In genomic region chr14:18574130-18574721, GRCm38 (mm10) we compare ENCODE assay signal across 11 mouse cellular contexts.
DNase-seq lines count a peak whose midpoint lies in the region; ATAC-seq and TF ChIP-seq lines count a peak whose summit lies in the region.
"Had no signal": no experiment of that assay in that cellular context is flagged by ENCODE, and none has a peak within 500 bp of the region (broad histone marks: within the 10 kb centered on the region; RNA-seq: fewer than 3 reads in every experiment).

No protein-coding gene starts in this region.

- no peak for DNase-seq in liver, embryonic 14.5 days (ENCODE audit: low read depth in 3 of 3, low spot score in 3 of 3)
- no peak for DNase-seq in spleen, postnatal 14 days (ENCODE audit: low spot score in 2 of 2)
- DNase-seq: gastrocnemius, adult 2 months; heart, postnatal 36 days; layer of hippocampus, postnatal 36 days had no signal

- H3K27ac ChIP-seq in liver, embryonic 14.5 days: no peak overlapping the region
- H3K27ac ChIP-seq in liver, embryonic 12.5 days: no peak overlapping the region
- H3K27ac ChIP-seq in forebrain, embryonic 13.5 days: no peak overlapping the region
- H3K27ac ChIP-seq in hindbrain, embryonic 13.5 days: no peak overlapping the region
- no peak overlapping the region for H3K27ac ChIP-seq in neural tube, embryonic 12.5 days
- H3K27ac ChIP-seq: gastrocnemius, adult 2 months; lung, embryonic 15.5 days had no signal

- H3K27me3 ChIP-seq in liver, embryonic 14.5 days (ENCODE audit: control insufficient read depth, insufficient read depth, low read length): no peaks in the 10 kb centered on the region
- H3K27me3 ChIP-seq in liver, embryonic 12.5 days (replicated peaks): no peaks in the 10 kb centered on the region
- H3K27me3 ChIP-seq in forebrain, embryonic 13.5 days: no peaks in the 10 kb centered on the region
- H3K27me3 ChIP-seq in hindbrain, embryonic 13.5 days: peaks cover 61% of the 10 kb centered on the region
- peaks cover 16% of the 10 kb centered on the region; the same call in 1 of the 2 replicates for H3K27me3 ChIP-seq in neural tube, embryonic 12.5 days (replicated peaks)
- H3K27me3 ChIP-seq: lung, embryonic 15.5 days had no signal

- peak; percentile 39; the same call in 1 of the 2 replicates for TF ChIP-seq CTCF in liver, embryonic 14.5 days (IDR thresholded peaks at IDR 0.05; ENCODE audit: low read depth)

- H3K9me3 ChIP-seq in liver, embryonic 14.5 days (ENCODE audit: control insufficient read depth, low read length): no peaks in the 10 kb centered on the region
- no peaks in the 10 kb centered on the region for H3K9me3 ChIP-seq in liver, embryonic 12.5 days (replicated peaks)
- no peaks in the 10 kb centered on the region for H3K9me3 ChIP-seq in forebrain, embryonic 13.5 days (replicated peaks)
- no peaks in the 10 kb centered on the region for H3K9me3 ChIP-seq in hindbrain, embryonic 13.5 days
- H3K9me3 ChIP-seq in neural tube, embryonic 12.5 days: no peaks in the 10 kb centered on the region; the same call in 1 of the 2 replicates
- H3K9me3 ChIP-seq: lung, embryonic 15.5 days had no signal

- H3K4me1 ChIP-seq in liver, embryonic 14.5 days (replicated peaks; ENCODE audit: control insufficient read depth in 2 of 2, insufficient read depth in 2 of 2, low read length in 1 of 2): no peaks in the 10 kb centered on the region
- no peaks in the 10 kb centered on the region for H3K4me1 ChIP-seq in liver, embryonic 12.5 days
- peaks cover 16% of the 10 kb centered on the region for H3K4me1 ChIP-seq in forebrain, embryonic 13.5 days
- peaks cover 18% of the 10 kb centered on the region for H3K4me1 ChIP-seq in hindbrain, embryonic 13.5 days (replicated peaks)
- H3K4me1 ChIP-seq in neural tube, embryonic 12.5 days: peaks cover 8% of the 10 kb centered on the region
- H3K4me1 ChIP-seq: lung, embryonic 15.5 days had no signal

- WGBS in liver, embryonic 14.5 days (ENCODE audit: insufficient replicate concordance): 79% methylated on average over 10 of the region's 10 CpGs
- 80% methylated on average over 10 of the region's 10 CpGs for WGBS in liver, embryonic 12.5 days (ENCODE audit: insufficient replicate concordance)
- 65% methylated on average over 10 of the region's 10 CpGs for WGBS in forebrain, embryonic 13.5 days
- 79% methylated on average over 10 of the region's 10 CpGs for WGBS in hindbrain, embryonic 13.5 days
- WGBS in neural tube, embryonic 12.5 days: 77% methylated on average over 10 of the region's 10 CpGs

- no peak overlapping the region for H3K4me2 ChIP-seq in liver, embryonic 14.5 days (ENCODE audit: low read depth)
- no peak overlapping the region for H3K4me2 ChIP-seq in liver, embryonic 12.5 days
- H3K4me2 ChIP-seq in forebrain, embryonic 13.5 days: no peak overlapping the region
- H3K4me2 ChIP-seq in hindbrain, embryonic 13.5 days: no peak overlapping the region
- no peak overlapping the region for H3K4me2 ChIP-seq in neural tube, embryonic 12.5 days (replicated peaks)
- H3K4me2 ChIP-seq: lung, embryonic 15.5 days had no signal

- ATAC-seq in liver, embryonic 14.5 days (ENCODE audit: insufficient read depth): no peak
- ATAC-seq in liver, embryonic 12.5 days: no peak
- peak; percentile 67 for ATAC-seq in forebrain, embryonic 13.5 days
- ATAC-seq in hindbrain, embryonic 13.5 days (ENCODE audit: low FRiP score): peak; percentile 76
- peak; percentile 48 for ATAC-seq in neural tube, embryonic 12.5 days (ENCODE audit: low FRiP score, low read depth)
- ATAC-seq in erythroid progenitor cell, adult 5-6 weeks (replicated peaks; ENCODE audit: low FRiP score, poor library complexity, severe bottlenecking): no peak

- no peak for TF ChIP-seq EP300 in liver, embryonic 14.5 days (IDR thresholded peaks at IDR 0.05; ENCODE audit: low read depth)

- H3K36me3 ChIP-seq in liver, embryonic 14.5 days (replicated peaks; ENCODE audit: control insufficient read depth, insufficient read depth, low read depth): no peaks in the 10 kb centered on the region
- no peaks in the 10 kb centered on the region for H3K36me3 ChIP-seq in liver, embryonic 12.5 days
- H3K36me3 ChIP-seq in forebrain, embryonic 13.5 days (ENCODE audit: poor library complexity, severe bottlenecking): no peaks in the 10 kb centered on the region
- H3K36me3 ChIP-seq in hindbrain, embryonic 13.5 days: no peaks in the 10 kb centered on the region
- no peaks in the 10 kb centered on the region for H3K36me3 ChIP-seq in neural tube, embryonic 12.5 days
- H3K36me3 ChIP-seq: lung, embryonic 15.5 days had no signal

- H3K9ac ChIP-seq in liver, embryonic 14.5 days (replicated peaks): no peak overlapping the region
- no peak overlapping the region for H3K9ac ChIP-seq in liver, embryonic 12.5 days
- no peak overlapping the region for H3K9ac ChIP-seq in forebrain, embryonic 13.5 days
- no peak overlapping the region for H3K9ac ChIP-seq in hindbrain, embryonic 13.5 days
- no peak overlapping the region for H3K9ac ChIP-seq in neural tube, embryonic 12.5 days
- H3K9ac ChIP-seq: lung, embryonic 15.5 days had no signal

- no peak overlapping the region for H3K4me3 ChIP-seq in liver, embryonic 14.5 days (ENCODE audit: insufficient read depth in 1 of 2, low read depth in 2 of 2, low read length in 2 of 2)
- H3K4me3 ChIP-seq in liver, embryonic 12.5 days: no peak overlapping the region
- H3K4me3 ChIP-seq in forebrain, embryonic 13.5 days: no peak overlapping the region
- H3K4me3 ChIP-seq in hindbrain, embryonic 13.5 days: no peak overlapping the region
- H3K4me3 ChIP-seq in neural tube, embryonic 12.5 days: no peak overlapping the region
- H3K4me3 ChIP-seq: gastrocnemius, adult 2 months; lung, embryonic 15.5 days had no signal

Comparison
In these comparisons a context has a peak if more than half of its experiments do, and no peak if none do; other contexts are left out.
1. ATAC-seq: peak in forebrain, embryonic 13.5 days (single experiment), hindbrain, embryonic 13.5 days (single experiment) and neural tube, embryonic 12.5 days (single experiment); none in liver, embryonic 14.5 days (single experiment), liver, embryonic 12.5 days (single experiment) and erythroid progenitor cell, adult 5-6 weeks (single experiment).